Mouse (Mus musculus): ENCODE measurements around the gene Cplx3.

DNA sequence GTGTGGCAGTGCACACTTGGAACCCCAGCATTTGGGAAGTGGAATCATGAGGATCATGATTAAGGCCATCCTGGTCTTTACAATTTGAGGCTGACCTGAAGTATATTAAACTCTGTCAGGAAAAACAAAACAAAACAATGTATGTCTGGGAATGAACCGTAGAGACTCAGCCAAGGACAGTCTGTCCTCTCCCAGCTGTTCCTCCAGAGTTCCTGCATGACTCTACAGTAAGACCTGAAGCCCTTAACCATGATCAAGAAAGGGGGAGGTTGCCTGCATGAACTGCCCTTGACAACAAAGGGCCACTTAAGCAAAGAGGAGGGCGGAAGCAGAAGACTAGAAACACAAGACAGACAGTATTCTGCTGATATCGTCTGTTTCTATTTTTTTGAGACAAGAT is 30.5 kb downstream of the Cplx3 start:
- TF ChIP-seq CTCF (IDR thresholded peaks at IDR 0.05; ENCODE audit: low read depth) (no peak), EP300 (IDR thresholded peaks at IDR 0.05; ENCODE audit: low read depth) (no peak)
